Mouse (Mus musculus) ES-E14 (cell line): ENCODE measurements around the gene Impdh2.

ENCODE experiments used
- CHD2 ChIP-seq: IDR thresholded peaks from 2 replicates; pipeline ENCODE4 v1.6.1; 2014; ENCODE audit warnings: mild to moderate bottlenecking, low read depth, low read length, inconsistent platforms
- HCFC1 ChIP-seq: IDR thresholded peaks from 2 replicates; pipeline ENCODE4 v1.6.1; 2012; ENCODE audit warnings: low read length, inconsistent platforms, borderline replicate concordance; ENCODE audit not compliant: insufficient read depth
- MAFK ChIP-seq: IDR thresholded peaks from 2 replicates; pipeline ENCODE4 v1.6.1; 2014; ENCODE audit warnings: mild to moderate bottlenecking, low read depth, low read length, inconsistent platforms; ENCODE audit not compliant: insufficient read depth
- ZC3H11A ChIP-seq: IDR thresholded peaks from 2 replicates; pipeline ENCODE4 v1.6.1; 2012; ENCODE audit warnings: low read depth, mild to moderate bottlenecking, inconsistent platforms, low read length, borderline replicate concordance
- ZNF384 ChIP-seq: IDR thresholded peaks from 2 replicates; pipeline ENCODE4 v1.6.1; 2012; ENCODE audit warnings: low read depth, low read length, inconsistent platforms

DNA sequence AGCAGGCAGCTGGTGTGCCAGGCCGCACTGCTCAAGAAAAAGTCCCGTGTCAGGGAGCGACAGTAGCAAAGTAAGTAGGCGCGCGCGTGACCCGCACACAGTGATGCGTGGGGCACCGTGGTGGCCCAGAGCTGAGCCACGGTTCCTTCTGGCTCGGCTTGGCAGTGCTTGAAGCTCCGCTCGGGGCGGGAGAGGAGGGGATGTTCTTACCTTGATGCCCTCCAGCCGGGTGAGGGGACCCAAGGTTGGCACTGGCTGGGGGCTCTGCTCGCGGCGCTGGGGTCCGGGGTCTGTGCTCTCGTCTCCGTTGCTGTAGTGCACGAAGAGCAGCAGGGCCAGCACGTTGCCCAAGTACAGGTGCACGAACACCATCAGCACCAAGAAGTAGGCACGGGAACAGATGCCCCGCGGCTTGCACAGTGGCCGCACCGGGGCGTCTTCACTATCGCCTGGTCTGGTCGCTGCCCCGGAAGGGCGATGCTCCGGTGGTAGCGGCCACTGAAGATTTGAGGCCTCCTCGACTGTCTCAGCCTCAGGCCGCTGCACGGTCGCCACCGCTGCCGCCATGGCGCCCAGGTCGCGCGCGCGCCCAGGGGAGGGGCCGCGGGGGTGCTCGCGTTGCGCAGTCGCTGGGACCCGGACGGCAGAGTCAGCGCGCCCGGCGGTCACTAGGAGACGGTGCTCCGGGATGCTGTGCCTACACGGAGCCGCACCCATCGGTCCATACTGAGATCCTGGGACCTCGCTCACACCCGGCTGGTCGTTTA, 37.1 kb downstream of the Impdh2 start, which contains the start of gene P4htm:
- no peak for TF ChIP-seq ZNF384
- TF ChIP-seq MAFK = no peak
- TF ChIP-seq ZC3H11A = no peak
- TF ChIP-seq HCFC1 = no peak
- no peak for TF ChIP-seq CHD2
